Mouse (Mus musculus): ENCODE results near the gene Evpl.

Gene Evpl

DNA sequence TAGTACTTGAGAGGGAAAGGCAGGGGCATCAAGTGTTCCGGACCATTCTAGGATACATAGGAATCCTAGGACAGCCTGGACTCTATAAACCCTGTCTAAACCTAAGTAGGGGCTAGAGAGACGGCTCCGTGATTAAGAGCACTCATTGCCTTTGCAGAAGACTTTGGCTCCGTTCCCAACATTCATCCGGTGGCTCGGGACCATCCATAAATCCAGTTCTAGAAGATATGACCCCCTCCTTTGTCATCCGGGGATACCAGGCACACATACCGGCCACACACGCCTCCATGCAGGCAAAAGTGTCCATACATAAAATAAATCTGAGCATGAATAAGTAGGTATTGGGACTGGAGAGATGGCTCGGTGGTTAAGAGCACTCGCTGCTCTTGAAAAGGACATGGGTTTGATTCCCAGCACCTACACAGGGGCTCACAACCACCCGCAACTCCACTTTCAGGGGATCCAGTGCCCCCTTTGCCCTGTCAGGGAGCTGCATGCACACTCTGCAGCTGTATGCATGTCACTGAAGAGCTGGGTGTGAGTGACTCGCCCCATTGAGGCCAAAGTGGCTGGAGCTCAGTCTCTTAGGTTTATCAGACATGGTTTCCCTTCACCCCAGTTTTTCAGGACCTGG, 23.9 kb downstream of the Evpl start:
- DNase-seq (ENCODE audit: low read depth, low spot score) = no peak

DNA sequence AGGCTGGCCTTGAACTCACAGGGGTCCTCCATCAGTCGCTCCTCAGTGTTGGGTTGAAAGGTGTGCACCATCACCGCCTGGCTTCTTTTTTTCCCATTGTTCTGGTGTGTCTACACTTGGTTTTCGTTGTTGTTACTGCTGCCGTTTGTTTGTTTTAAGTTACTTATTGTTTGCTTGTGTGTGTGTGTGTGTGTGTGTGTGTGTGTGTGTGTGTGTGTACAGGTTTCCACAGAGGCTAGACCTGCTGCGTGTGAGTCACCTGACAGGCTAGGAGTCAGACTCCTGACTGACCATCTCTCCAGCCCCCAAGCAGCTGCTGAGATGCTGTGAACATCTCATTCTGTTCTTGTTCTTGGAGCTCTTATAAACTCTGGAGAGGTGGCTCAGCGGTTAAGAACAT, 25.0 kb downstream of the Evpl start:
- DNase-seq (ENCODE audit: low read depth, low spot score) = no peak

DNA sequence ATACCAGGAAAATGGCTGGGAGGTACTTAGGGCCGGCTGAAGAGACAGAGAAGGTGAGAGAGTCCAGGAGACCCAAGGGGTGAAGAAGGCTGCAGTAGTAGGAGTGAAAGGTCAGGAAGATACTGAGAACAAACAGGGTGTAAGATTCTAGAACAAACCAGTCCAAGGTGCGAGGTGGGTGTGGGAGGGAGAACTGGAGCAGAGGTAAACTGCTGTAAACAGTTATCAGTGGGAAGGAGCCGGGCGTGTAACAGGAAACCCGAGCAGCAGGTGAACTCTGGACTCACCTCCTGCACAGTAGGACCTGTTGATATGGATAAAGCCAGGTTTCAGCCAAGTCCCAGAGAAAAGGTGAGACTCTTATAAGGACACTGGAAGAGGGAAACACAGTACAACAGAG, 27.2 kb downstream of the Evpl start:
- DNase-seq (ENCODE audit: low read depth, low spot score) = no peak

DNA sequence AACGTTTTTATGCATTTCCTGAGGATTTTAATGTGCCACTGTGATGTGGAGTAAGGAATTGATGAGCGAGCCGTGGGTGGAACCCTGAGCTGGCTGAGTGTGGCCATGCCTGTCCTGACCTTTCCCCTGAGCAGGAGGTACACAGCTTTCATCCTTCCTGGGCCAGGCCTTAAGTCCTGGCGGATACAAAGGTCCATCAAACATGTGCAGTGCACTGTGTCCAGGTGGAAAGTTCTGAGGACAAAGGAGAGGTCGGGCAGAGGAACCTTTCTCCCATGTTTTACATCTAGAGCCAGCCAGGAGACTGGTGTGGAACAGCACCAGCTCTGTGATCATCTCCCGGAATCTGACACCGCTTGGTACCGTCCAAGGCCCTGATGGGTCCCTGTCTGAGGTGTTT, 28.6 kb downstream of the Evpl start:
- DNase-seq (ENCODE audit: low read depth, low spot score) = no peak

DNA sequence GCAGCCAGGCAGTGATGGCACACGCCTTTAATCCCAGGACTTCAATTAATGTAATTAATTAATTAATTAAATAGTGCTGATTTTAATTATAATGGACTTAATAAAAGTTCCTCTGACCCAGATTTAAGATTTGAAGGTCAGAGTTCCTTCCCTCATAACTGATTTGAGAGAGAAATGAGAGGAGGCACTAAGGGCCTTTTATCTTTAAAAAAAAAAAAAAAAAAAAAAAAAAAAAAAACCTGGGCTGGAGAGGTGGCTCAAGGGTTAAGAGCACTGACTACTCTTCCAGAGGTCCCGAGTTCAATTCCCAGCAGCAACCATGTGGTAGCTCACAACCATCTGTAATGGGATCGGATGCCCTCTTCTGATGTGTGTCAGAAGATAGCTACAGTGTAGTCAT, 29.2 kb downstream of the Evpl start:
- DNase-seq (ENCODE audit: low read depth, low spot score) = no peak

DNA sequence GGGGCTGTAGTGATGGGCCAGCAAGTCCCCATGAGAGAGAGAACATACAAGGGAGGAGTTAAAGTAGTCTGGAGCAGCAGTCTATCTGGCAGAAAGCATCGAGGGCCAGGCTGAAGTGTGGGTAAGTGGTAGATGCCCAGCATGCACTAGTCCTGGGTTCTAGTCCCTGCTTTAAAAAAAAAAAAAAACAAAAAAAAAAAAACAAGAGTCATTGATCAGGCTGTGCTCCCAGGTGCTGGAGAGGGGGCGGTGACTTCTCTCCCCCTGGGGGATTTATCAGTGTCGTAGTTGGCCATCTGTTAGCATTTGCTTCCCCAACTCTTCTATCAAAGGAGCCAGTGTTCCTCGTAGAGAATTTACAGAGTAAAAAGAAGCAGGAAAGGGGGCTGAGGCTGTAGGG, 31.2 kb downstream of the Evpl start:
- no peak for DNase-seq (ENCODE audit: low read depth, low spot score)

DNA sequence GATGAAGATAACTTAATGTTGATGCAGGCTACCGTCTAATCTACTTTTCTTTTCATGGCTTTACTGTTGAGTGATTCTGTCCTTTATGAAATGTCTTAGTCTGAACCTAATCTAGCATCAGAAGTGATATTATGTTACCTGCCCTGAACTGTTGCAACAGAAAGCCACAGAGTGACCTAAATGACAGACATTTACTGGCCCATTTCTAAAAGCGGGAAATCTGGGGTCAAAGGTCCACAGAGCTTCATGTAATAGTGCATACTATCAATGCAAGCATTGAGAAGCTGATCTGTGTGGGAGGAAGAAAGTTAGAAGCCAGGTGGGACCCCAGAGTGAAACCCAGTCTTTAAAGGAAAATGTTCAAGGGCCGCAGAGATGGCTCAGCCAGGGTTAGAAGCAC, 34.7 kb downstream of the Evpl start:
- DNase-seq (ENCODE audit: low read depth, low spot score) = no peak

DNA sequence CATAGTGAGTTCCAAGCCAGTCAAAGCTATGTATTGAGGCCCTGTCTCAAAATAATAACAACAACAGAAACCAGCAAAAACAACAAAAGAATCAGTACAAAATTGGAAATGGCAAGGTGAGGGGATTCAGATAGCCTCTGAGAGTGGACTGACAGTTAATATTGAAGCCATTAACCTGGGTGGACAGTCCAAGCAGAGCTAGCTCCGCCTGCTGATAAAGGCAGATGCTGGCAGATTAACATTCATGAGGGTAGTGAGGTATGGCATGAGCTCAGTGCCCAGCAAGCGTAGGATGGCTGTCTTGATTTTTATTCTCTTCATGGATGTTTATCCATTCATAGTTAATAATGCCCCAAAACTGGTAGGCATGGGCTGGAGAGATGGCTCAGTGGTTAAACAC, 36.7 kb downstream of the Evpl start:
- no peak for DNase-seq (ENCODE audit: low read depth, low spot score)

DNA sequence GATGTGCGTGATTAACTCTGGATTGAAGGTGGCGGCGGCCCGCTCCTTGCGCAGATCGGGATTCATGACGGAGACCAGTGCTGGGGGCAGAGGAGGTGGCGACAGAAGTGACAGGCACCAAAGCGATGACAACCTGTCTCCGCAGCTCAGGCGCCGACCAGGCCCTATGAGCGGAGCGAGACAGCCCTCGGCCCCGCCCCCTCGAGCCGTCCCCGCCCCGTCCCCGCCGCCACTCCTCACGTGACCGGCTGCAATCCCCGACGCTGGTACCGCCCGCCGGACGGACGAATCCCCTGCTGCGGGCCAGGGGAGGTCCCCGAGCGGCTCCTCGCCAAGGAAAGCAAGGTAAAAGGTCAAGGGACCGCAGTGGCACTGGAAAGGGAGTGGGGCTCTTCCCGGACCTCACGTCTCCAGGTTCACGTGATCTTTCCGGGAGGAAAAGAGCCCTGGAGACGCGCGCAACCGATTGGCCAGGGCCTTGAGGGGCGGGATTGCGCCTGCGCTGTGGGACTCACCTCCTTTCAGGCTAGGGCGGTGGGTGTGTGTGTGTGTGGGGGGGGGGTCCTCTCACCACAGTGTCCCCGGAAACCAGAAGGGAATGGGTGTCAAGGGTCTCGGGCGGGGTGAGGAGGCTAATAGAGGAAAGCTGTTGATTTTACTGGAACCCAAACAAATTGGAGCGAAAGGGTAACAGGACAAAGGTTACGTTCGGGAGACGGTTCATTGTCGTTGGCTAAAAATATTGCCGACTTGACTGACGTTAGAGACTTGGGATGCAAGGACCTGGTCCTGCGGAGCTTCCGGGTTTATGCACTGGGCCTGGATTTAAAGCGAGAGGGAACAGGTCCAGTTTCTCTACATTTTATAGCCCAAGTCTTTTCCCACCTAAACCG, 39.0 kb downstream of the Evpl start, which contains the start of the genes Ten1 and Acox1:
Ten1 (plus strand) TSS at position 217 of the 893 bp plus-strand sequence.
Acox1 (minus strand) TSS at position 407 of the 893 bp plus-strand sequence.
- DNase-seq (ENCODE audit: low read depth, low spot score) = peak; percentile 94

DNA sequence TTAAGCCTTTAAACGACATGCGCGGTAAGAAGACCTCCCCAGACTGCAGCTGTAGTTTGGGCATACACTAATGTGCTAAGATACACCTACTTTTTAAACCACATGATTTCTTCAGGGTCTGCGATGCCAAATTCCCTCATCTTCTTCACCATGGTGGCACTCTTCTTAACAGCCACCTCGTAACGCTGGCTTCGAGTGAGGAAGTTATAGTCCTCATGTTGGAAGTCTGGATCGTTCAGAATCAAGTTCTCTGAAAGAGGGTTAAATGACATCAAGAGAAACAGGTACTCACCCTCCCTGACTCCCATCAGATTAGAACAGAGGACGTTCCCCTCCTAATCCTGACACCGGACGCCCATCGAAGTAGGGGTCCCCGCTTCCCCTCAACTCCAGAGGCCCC, 39.7 kb downstream of the Evpl start:
- no peak for DNase-seq (ENCODE audit: low read depth, low spot score)

DNA sequence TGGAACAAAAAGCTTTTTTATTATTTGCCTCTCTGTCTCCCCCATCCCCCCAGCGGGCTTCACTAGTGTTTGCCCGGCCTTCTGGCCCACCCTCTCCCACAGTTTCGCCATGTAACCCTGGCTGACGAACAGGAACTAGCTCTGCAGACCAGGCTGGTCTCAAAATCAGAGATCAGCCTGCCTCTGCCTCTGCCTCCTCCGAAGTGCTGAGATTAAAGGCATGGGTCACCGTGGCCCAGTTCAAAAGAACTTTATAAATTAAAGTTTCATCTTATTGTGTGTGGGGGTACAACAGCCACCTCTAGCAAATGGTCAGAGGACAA, 40.3 kb downstream of the Evpl start:
- no peak for DNase-seq (ENCODE audit: low read depth, low spot score)

DNA sequence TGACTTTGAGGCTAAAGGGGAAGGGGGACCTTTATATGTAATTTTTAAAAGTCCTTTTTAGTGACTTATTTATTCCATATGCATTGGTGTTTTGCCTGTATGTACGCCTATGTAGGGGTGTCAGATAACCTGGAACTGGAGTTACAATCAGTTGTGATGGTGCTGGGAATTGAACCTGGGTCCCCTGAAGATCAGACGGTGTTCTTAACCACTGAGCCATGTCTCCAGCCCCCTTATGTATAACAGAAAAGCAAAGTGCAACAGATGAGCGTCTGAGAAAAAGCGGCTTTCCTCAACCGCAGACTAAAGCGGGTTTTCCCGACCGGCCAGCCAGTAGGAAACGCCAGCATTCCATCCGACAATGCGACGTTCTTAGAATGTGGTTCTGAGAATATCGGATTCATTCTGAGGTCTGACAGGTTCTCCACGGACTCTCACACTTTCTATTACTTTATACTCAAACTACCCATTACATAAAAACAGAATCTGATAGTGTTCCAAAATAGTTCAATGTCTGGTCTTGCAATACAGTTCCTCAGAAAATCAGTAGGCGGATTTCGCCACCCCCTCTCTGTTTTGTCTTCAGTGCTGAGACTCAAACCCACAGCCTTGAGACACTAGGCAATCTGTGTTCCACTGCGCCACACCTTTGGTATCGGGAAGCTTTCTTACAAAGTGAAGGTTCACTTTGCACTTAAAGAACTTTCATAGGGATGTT, 40.9 kb downstream of the Evpl start:
- DNase-seq (ENCODE audit: low read depth, low spot score) = no peak

DNA sequence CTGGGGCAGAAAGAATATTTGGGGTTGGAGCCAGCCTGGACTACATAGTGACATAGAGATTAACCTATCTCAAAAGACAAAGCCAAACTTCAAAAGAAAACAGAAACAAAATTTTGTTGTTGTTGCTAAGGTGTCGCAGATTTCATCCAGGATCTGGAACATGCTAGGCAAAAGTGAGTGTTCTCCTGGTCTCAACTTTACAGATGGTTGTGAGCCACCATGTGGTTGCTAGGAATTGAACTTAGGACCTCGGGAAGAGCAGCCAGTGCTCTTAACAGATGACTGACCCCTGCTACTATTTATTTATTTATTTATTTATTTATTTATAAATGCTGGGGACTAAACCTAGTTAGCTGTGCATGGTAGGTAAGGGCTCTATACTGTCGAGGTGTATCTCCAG, 41.5 kb downstream of the Evpl start:
- DNase-seq (ENCODE audit: low read depth, low spot score) = no peak

DNA sequence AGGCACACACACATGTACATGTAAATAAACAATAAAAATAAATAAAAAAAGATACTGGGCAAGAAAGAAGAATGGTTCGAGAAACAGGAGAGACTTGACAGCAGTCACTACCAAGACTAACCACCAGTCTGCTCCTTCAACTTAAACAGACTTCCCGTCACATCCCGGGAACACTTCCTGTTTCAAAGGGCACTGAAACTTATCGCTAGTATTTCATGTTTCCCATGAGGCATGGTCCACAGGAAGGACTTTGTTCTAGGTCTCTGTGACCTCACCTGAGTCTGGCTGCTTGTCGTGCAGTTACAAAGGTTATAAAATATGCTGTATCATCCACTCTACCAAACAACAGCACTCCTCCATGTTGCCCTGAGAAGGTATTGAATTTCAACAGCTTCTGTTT, 42.6 kb downstream of the Evpl start:
- no peak for DNase-seq (ENCODE audit: low read depth, low spot score)

DNA sequence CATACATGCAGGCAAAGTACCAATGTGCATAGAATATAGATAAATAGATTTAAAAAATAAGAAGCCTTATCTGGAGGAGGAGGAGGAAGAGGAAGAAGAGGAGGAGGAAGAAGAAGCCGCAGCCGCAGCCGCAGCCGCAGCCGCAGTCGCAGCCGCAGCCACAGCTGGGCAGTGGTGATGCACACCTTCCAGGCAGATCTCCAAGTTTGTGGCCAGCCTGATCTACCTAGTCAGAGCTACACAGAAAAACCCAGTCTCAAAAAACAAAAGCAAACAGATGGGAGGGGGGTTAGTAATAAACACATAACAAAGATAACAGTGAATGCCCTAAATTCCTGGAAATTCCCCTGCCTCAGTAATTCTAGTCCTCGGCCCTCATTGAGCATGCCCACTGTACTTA, 43.3 kb downstream of the Evpl start:
- DNase-seq (ENCODE audit: low read depth, low spot score) = no peak

DNA sequence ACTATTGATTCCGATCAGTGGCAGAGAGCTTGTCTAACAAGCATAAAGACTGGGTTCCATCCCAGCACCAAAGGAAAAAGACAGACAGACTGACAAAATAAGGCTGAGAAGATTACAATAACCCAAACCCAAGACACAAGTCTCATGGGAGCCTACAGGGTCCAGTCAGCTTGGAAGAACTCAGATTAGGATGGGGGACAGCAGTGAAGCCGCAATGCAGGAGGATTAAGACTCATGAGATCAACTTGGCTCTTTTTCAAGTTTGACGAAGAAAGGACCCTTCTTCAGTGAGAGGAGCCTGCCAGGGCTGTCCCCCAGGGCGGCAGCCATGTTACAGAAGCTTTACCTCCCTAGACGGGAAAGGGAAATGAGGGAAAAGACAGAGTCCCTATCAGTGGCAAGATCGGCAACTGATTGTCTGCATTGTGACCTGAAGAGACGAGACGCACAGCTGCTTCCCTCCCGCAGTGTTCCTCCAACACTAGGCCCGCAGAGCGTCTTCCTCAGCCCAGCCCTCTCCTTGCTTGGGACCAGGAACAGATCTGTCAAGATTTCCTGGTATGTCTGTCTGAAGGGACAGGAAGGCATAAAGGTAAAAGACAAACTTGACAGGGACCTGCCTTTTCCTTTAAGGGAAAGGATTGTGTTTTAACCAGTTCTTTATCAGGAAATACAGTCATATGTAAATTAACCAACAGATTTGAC, 50.5 kb downstream of the Evpl start:
- no peak for DNase-seq (ENCODE audit: low read depth, low spot score)

DNA sequence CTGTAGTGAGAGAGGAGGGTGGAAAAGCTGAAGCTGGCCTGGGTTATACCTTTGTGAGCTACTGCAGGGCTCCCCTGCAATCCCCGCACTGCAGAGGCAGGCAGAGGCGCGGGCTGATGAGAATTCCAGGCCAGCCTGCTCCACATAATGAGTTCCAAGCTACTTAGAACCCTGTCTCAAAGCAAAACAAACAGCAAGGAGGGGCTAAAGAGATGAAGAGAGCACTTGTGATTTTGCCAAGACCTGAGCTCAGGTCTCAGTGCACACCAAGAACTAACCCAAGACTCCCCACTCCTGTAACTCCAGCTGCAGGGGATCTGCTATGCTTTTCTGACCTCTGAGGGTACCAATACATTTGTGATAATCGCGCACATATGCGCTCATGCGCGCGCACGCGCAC, 51.5 kb downstream of the Evpl start:
- DNase-seq (ENCODE audit: low read depth, low spot score) = no peak

DNA sequence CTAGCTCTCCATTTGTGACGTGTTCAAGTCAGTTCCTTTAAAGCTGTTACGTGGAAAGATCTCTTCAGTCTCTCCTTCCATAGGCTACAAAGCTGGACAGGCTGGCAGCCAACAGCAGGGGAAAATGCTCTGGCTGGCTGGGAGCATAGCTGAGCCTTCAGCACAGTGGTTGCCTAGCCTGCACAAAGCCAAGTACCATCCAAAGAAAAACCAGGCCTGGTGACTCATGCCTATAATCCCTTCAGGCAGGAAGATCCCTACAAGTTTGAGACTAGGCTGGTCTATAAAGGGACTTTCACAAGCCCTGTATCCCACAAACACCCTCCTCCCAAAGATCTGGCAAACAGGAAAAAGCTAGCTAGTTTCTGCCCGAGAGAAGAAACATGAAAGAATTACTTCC, 52.0 kb downstream of the Evpl start:
- no peak for DNase-seq (ENCODE audit: low read depth, low spot score)

DNA sequence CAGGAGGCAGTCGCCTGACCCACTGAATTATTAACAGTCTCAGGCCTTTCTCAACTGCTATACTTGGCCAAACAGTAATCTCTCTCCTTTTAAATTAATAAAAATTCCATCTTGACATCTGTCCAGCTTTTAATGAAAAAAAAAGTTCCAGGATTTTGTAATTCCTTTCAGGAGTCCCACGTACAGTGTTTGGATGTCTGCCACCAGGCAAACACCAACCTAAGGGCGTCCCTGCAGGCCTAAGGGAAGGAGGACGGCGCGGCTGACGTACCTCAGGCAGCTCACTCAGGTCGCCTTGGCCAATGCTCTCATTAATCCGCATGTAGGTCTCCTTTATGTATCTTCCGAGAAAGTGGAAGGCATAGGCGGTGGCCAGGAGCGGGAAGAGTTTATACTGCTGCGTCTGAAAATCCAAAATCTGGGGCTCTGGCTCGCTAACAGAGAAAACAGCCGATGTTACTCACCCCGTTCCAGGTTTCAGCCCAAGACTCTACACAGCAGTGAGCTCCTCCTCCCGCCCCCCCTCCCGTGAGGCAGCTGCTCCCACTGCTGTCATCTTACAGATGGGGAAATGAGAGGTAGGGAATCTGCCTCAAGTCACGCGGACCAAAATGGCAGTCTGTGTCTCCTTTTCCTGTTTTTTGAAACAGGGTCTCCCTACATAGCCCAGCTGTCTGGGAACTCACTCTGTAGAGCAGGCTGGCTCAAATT, 59.3 kb downstream of the Evpl start:
- DNase-seq (ENCODE audit: low read depth, low spot score) = no peak

DNA sequence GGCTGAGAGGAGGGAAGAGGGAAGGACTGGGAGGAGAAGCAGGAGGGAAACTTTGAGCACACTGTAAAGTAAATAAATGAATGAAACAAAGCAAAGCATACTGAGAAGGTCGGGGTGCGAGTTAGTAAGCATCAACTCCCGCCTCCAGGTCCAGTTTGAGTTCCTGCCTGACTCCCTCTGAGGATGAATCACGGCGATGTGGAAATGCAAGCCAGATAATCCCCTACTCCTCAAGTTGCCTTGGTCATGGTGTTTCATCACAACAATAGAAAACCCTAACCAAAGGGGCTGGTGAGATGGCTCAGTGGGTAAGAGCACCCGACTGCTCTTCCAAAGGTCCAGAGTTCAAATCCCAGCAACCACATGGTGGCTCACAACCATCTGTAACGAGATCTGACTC, 61.9 kb downstream of the Evpl start:
- no peak for DNase-seq (ENCODE audit: low read depth, low spot score)

DNA sequence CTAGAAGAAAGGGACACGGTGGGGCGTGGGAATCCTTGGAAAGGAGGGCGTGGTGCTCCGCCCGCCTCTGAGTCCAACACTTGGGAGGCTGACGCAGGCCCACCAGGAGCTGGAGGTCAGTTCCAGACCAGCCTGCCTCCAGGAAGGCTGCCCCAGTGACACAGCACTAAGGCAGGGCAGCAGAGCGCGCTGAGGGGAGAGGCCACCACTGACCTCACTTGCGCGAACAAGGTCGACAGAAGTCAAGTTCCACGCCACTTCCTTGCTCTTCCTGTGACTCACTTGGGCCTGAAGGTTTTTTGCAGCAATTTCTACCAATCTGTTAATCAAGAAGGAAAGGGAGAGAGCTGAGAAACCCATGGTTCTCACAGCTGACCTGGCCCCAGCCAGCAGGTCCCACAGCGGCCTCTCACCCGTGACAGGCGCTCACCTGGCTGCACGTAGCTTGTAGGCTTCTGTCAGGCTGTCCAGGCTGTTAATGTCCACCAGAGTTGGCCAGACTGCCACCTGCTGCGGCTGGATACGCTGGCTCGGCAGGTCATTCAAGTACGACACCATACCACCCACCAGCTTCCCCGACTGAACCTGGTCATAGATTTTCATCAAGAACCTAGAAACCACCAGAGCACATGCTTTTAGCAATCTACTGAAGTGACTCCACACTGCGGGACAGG, 63.0 kb downstream of the Evpl start:
- no peak for DNase-seq (ENCODE audit: low read depth, low spot score)

Measured in retina, postnatal 7 days (tissue).